Mouse (Mus musculus) limb, embryonic 12.5 days (tissue): ENCODE results near the gene Eps8l2. TPM values are rescaled to one million over a fixed set of nuclear protein-coding genes. Genes with fewer than 3 reads are reported as not detected.

Experiments
- ATAC-seq: fragments of 200-750 bp; cut with Nextera tagmentation; 2 replicates; pipeline ENCODE4 v1.8.0; 2017; ENCODE audit warnings: low read depth, moderate TSS enrichment; ENCODE audit not compliant: insufficient number of reproducible peaks, insufficient read depth, low FRiP score, low TSS enrichment
- H3K27ac ChIP-seq: fragments of 300-500 bp; sonication (generic); 2 replicates; pipeline ENCODE4 v1.5.1; 2016; ENCODE audit warnings: mild to moderate bottlenecking, moderate library complexity
- H3K27me3 ChIP-seq: fragments of 300-500 bp; sonication (generic); 2 replicates; pipeline ENCODE4 v1.6.1; 2016; ENCODE audit warnings: mild to moderate bottlenecking, moderate library complexity
- H3K36me3 ChIP-seq: fragments of 300-500 bp; sonication (generic); 2 replicates; pipeline ENCODE4 v1.6.1; 2016; ENCODE audit warnings: mild to moderate bottlenecking, moderate library complexity
- H3K4me1 ChIP-seq: fragments of 300-500 bp; sonication (generic); replicated peaks from 2 replicates; pipeline ENCODE4 v1.6.1; 2016
- H3K4me2 ChIP-seq: fragments of 300-500 bp; sonication (generic); 2 replicates; pipeline ENCODE4 v1.6.1; 2016; ENCODE audit warnings: mild to moderate bottlenecking, moderate library complexity
- H3K4me3 ChIP-seq: fragments of 300-500 bp; sonication (generic); replicated peaks from 2 replicates; pipeline ENCODE4 v1.5.1; 2016; ENCODE audit warnings: mild to moderate bottlenecking
- H3K9ac ChIP-seq: fragments of 300-500 bp; sonication (generic); replicated peaks from 2 replicates; pipeline ENCODE4 v1.6.1; 2016; ENCODE audit warnings: mild to moderate bottlenecking, moderate library complexity
- H3K9me3 ChIP-seq: fragments of 300-500 bp; sonication (generic); 2 replicates; pipeline ENCODE4 v1.6.1; 2016; ENCODE audit warnings: mild to moderate bottlenecking, moderate library complexity
- WGBS: fragments of 180-500 bp; shearing (Covaris S2); methylation state at CpG from one replicate; pipeline ENCODE4 v1.1.7; 2016; 5-methylcytosine and 5-hydroxymethylcytosine counted together
- polyA plus RNA-seq: library from polyadenylated mRNA; unstranded; fragments of >200 nt; fragmentation: Nextera tagmentation; extraction: Ambion mirVana; gene quantifications from 2 replicates; pipeline ENCODE4 v1.2.1, GENCODE M21; 2016

Gene Eps8l2
- polyA plus RNA-seq, 1 experiment from 2014 or later: 5.1 TPM

DNA sequence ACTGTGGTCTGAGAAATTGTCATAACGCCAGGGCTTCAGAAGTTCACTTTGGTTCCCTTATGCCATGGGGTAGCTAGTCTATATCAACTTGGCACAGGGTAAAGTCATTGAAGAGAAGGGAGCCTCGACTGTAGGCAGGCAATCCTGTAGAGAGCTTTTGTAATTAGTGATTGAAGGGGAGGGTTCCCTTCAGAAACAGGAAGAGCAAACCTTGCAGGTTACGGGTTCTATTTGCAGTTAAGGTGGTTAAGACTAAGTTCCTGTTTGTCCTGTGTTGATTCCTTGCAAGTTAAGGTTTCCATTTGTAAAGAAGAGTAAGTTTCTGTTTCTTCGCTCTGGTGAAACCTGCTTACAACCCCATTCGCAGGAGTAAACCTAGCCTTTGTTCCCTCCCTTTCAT, 31.2 kb downstream of the Eps8l2 start:
- peaks cover 2% of the 10 kb centered on the region; the same call in 1 of the 2 replicates for H3K27me3 ChIP-seq
- no peak overlapping the region for H3K9ac ChIP-seq
- ATAC-seq: no peak
- no peaks in the 10 kb centered on the region for H3K4me1 ChIP-seq
- H3K36me3 ChIP-seq: no peaks in the 10 kb centered on the region
- H3K9me3 ChIP-seq: no peaks in the 10 kb centered on the region
- H3K27ac ChIP-seq: no peak overlapping the region
- 74% methylated on average over 5 of the region's 5 CpGs for WGBS
- no peak overlapping the region for H3K4me3 ChIP-seq
- no peak overlapping the region for H3K4me2 ChIP-seq

DNA sequence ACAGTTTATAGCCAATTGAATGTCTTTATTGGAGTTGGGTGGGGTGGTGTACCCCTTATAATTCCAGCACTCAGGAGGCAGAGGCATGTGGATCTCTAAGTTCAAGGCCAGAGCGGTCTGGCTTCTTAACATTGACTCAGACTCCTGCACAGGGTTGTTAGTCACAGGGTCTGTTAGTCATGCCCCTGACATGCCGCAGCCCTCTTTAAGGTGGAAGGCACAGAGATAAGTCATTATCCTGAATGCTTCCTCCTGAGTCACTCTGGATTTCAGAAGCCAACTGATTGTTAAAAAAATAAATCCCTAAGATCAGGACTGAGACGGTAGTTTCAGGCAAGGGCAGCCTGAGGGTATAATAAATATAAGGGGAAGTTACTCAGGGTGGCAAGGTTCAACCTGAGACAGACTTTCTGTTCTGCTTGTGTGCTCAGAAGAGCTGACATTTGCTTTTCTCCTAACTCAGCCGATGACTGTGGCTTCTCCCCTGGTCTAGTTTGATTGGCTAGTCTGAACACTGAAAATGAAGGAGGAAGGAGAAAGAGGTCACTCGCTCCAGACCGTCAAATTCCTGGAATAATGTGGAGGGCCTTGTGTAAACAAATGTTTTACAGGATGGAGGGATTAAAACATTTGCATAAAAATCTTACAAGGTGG, 33.4 kb downstream of the Eps8l2 start:
- no peaks in the 10 kb centered on the region for H3K36me3 ChIP-seq
- H3K4me2 ChIP-seq: no peak overlapping the region
- ATAC-seq: no peak
- H3K27ac ChIP-seq: no peak overlapping the region
- H3K9me3 ChIP-seq: no peaks in the 10 kb centered on the region
- no peak overlapping the region for H3K4me3 ChIP-seq
- no peak overlapping the region for H3K9ac ChIP-seq
- H3K4me1 ChIP-seq: no peaks in the 10 kb centered on the region
- WGBS: 62% methylated on average over 6 of the region's 6 CpGs
- no peaks in the 10 kb centered on the region for H3K27me3 ChIP-seq

DNA sequence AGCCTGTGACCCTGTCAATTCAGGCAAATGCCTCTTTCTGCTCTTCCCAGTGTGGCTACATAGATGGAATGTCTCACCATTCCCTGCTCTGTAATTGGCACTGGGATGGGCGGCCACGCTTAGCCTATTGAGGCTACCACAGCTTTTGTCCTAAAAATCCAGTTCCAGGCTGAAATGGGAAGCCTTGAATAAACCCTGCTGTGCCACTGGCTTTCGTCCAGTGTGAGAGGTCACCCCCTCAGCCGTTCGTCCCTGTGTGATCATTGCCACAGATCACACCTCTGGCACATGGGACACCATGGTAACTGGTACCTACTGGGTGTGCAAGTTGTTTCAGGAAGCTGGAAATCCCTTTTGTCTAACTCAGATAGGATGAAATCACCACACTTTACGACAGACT, 34.9 kb downstream of the Eps8l2 start:
- Histone ChIP-seq H3K4me3 (no peak overlapping the region), H3K4me2 (no peak overlapping the region), H3K4me1 (no peaks in the 10 kb centered on the region), H3K36me3 (no peaks in the 10 kb centered on the region), H3K27me3 (no peaks in the 10 kb centered on the region), H3K9ac (no peak overlapping the region), H3K27ac (no peak overlapping the region), H3K9me3 (no peaks in the 10 kb centered on the region)
- 70% methylated on average over 6 of the region's 6 CpGs for WGBS
- no peak for ATAC-seq

DNA sequence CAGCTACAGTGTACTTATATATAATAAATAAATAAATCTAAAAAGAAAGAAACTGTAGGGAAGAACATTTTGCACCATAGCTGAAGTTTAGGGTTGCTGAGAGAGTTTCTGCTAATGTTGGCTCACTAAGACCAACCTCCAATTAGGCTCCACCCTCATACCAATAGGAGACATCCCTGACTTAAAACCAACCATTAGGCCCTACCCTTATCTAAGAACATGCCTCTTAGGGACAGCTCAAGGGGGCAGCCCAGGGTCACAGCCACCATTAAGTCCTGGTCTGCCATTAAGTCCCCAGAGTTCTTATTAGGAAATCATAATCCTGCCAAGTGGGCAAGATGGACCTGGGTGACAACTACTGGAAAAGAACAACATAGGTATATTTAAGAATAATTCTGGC, 35.7 kb downstream of the Eps8l2 start:
- H3K4me3 ChIP-seq: no peak overlapping the region

DNA sequence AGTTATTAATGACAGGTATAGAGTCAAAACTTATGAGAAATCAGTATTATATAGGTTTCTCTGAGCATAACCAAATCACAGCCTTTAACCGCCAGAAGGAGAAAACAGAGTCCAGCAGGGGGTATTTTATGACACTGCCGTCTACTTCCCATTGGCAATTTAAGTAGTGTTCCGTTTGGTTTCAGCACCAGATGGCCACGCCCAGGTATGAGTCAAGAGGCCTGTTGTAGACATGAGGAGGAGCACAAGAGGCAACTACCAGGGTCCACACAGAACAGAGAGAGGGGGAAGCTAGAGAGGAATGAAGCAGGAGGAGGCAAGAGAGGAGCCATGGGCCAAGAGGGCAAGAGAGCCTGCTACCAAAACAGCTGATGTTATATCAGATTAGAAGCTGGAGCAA, 40.9 kb downstream of the Eps8l2 start:
- no peak overlapping the region for H3K4me3 ChIP-seq
- 29% methylated on average over 4 of the region's 4 CpGs for WGBS
- ATAC-seq: no peak; the same call in 1 of the 2 replicates

More for the DNA sequence above, 35.7 kb downstream of the Eps8l2 start:
- no peak overlapping the region for H3K27ac ChIP-seq
- H3K9me3 ChIP-seq: no peaks in the 10 kb centered on the region
- ATAC-seq: no peak
- no peaks in the 10 kb centered on the region for H3K27me3 ChIP-seq
- H3K4me1 ChIP-seq: no peaks in the 10 kb centered on the region
- no peak overlapping the region for H3K4me2 ChIP-seq
- H3K9ac ChIP-seq: no peak overlapping the region
- H3K36me3 ChIP-seq: no peaks in the 10 kb centered on the region

DNA sequence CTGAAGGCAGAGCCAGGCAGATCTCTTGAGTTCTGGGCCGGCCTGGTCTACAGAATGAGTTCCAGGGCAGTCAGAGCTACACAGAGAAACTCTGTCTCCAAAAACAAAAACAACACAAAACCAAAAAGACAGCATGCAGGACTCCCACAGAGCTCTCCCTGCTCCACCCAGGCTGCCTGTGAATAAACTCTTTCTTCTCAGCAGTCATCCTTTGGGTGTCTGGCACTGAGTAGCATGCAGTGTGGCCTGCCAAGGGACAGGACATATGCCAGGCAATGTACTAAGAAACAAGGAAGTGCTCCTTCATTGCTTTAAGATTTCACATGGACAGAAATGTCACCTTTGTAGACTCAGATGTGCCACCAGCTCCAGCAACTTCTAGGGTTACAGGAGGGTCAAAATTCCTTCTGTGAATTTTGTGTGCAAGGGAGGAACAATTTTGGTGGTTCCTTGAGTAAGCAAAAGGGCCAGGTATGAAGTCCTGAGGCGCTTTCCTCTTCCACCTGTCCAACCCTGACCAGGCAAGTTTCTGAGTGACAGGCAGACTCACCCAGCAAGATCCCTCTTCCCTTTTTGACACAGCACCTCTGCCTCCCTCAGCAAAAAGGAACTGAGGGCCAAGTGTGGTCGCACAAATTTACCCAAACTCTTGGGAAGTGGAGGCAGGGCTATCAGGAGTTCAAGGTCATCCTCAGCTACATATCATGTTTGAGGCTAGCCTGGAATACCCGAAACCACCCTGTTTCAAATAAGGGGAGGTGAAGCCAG, 42.6 kb downstream of the Eps8l2 start:
- Histone ChIP-seq H3K27ac (no peak overlapping the region), H3K4me1 (no peaks in the 10 kb centered on the region), H3K36me3 (no peaks in the 10 kb centered on the region), H3K4me2 (no peak overlapping the region), H3K4me3 (no peak overlapping the region), H3K9ac (no peak overlapping the region), H3K9me3 (no peaks in the 10 kb centered on the region), H3K27me3 (no peaks in the 10 kb centered on the region)
- ATAC-seq: no peak
- WGBS: 80% methylated on average over 4 of the region's 4 CpGs

More for the DNA sequence above, 40.9 kb downstream of the Eps8l2 start:
- no peaks in the 10 kb centered on the region for H3K36me3 ChIP-seq
- no peak overlapping the region for H3K27ac ChIP-seq
- H3K4me1 ChIP-seq: no peaks in the 10 kb centered on the region
- H3K4me2 ChIP-seq: no peak overlapping the region
- no peaks in the 10 kb centered on the region for H3K9me3 ChIP-seq
- no peaks in the 10 kb centered on the region for H3K27me3 ChIP-seq
- no peak overlapping the region for H3K9ac ChIP-seq

DNA sequence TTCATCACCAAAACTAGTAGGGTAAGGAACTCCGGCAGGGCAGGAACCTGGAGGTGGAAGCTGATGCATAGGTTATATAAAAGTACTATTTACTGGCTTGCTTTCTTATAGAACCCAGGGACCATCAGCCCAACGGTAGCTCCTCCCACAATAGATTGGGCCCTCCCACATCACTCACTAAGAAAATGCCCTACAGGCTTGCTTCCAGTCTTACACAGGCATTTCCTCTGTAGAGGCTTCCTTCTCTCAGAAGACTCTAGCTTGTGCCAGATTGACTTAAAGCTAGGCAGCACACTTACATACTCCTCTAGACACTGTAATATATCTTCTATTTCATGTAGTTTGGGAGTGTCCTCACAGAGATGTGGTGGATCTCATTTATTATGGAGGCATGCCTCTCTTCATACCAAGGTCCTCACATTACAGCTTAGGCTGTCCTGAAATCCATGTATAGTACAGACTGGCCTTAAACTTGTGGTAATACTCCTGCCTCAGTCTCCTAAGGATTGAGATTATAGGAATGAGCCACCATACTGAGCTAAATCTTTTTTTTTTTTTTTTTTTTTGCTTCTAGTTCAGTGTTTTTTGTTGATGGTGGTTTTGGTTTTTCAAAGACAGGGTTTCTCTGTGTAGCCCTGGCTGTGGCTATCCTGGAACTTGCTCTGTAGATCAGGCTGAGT, 49.3 kb downstream of the Eps8l2 start:
- Histone ChIP-seq H3K27ac (no peak overlapping the region), H3K9me3 (no peaks in the 10 kb centered on the region), H3K36me3 (no peaks in the 10 kb centered on the region), H3K4me1 (peaks cover 9% of the 10 kb centered on the region), H3K4me2 (no peak overlapping the region), H3K27me3 (peaks cover 5% of the 10 kb centered on the region; the same call in 1 of the 2 replicates), H3K9ac (no peak overlapping the region), H3K4me3 (no peak overlapping the region)
- 55% methylated on average over 2 of the region's 2 CpGs for WGBS
- ATAC-seq: no peak

DNA sequence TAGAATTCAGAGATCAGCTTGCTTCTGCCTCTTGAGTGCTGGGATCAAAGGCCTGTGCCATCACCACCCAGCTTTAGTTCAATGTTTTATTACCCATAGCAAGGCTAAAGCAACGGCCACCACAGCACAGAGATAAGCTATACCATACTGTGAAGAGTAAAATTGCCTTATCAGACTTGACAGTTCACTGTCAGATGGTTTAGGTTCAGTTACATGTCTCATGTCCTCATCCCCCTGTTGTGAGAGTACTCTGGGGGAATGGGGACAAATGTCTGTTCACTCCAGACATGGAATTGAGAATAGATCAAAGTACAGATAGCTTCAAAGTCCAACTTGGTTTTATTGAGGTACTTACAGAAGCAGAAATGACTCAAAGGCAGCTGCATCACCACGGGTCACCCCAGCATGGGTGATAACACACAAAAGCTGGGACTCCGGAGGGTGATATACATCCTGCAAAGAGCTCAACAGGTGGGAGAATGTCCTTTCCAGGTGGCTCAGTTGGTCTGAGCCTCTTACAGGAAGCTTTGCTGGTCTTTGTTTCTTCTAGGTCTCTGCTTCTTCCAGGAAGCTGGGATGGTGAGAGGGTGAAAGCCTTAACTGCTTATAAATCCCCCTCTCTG, 49.9 kb downstream of the Eps8l2 start:
- ATAC-seq: no peak
- peaks cover 5% of the 10 kb centered on the region; the same call in 1 of the 2 replicates for H3K27me3 ChIP-seq
- H3K4me3 ChIP-seq: no peak overlapping the region
- H3K27ac ChIP-seq: no peak overlapping the region
- H3K9ac ChIP-seq: no peak overlapping the region
- peaks cover 12% of the 10 kb centered on the region for H3K4me1 ChIP-seq
- no peaks in the 10 kb centered on the region for H3K36me3 ChIP-seq
- WGBS: 44% methylated on average over 3 of the region's 3 CpGs
- no peak overlapping the region for H3K4me2 ChIP-seq
- no peaks in the 10 kb centered on the region for H3K9me3 ChIP-seq

DNA sequence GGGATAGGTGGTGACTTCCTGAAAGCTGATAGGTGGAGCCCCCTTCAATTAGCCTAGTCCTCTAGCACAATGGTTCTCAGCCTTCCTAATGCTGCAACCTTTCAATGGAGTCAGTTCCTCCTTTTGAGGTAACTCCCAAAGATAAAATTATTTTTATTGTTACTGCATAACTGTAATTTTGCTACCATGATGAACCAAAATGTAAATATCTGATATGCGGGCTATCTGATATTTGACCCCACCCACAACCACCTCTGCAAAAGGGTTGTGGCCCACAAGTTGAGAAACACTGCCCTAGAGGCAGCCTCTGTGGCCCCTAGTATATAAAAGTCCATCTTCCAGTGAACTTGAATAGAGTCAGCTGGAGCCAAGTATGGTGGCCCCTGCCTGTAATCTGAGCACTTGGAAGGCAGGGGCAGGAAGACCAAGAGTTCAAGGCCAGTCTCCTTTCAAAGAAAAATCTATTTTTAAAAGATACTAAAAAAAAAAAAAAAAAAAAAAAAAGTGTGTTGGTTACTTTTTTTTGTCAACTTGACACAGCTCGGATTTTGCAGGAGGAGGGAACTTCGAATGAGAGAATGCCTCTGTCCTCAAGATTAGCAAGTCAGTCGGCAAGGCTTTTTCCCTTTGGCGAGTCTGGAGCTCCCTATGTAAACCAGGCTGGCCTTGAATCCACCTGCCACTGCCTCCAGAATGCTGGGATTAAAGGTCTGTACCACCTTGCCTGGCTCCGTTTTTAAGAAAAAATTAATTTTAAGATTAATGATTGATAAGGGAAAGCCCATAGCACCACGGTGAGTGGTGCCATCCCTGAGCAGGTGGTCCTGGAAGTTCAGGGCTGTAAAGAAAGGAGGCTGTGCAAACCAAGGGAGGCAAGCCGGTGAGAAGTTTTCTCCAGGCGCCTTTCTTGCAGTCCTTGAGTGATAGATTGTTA, 51.9 kb downstream of the Eps8l2 start:
- H3K27me3 ChIP-seq: peaks cover 5% of the 10 kb centered on the region; the same call in 1 of the 2 replicates
- H3K4me2 ChIP-seq: no peak overlapping the region
- no peaks in the 10 kb centered on the region for H3K36me3 ChIP-seq
- no peak for ATAC-seq
- no peak overlapping the region for H3K9ac ChIP-seq
- peaks cover 12% of the 10 kb centered on the region for H3K4me1 ChIP-seq
- H3K4me3 ChIP-seq: no peak overlapping the region
- WGBS: 58% methylated on average over 9 of the region's 9 CpGs
- H3K9me3 ChIP-seq: no peaks in the 10 kb centered on the region
- no peak overlapping the region for H3K27ac ChIP-seq
